Mouse (Mus musculus): ENCODE data around the gene B4galnt2. TPM values are rescaled to one million over a fixed set of nuclear protein-coding genes. Genes with fewer than 3 reads are reported as not detected.
A peak's percentile ranks its signal among the peaks of the same experiment; 100 is the strongest.

B4galnt2 gene
- total RNA-seq, 2 experiments from 2014 or later: not detected

DNA sequence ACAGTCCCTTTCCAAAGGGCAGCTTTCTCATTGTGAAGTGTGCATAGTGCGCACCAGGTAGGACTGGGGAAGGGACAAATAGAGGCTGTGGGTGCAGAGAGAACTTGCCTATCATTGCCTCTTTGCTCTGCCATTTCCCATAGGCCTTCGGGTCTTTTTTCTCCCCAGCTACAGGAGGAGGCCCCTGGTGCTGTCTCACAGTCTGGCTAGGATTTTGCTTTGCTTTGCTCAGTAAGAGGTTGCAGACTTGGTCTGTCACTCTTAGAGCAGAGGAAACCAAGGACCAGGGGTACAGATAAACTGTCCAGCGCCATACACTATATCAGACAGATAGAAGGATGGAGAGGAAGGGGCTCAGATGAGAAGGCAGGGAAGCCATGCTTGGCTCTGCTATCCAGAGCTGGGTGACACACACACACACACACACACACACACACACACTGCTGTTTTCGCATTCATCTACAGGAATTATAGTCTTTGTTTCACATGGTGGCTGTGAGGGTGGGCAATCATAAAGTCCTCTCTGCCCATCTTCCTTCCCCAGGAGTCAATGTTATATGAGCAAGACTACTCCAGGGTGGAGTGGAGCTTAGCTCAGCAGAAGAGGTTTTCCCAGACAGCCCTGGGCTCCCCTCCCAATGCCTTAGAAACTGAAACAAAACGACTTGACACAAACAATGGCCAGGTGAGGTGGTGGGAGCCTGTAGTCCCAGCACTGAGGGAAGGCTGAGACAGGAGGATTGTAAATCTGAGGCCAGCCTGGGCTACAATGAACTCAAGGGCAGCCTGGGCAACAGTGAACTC is 73.8 kb downstream of the B4galnt2 start:
- DNase-seq: no peak

- no peak for DNase-seq
These were observed 75.5 kb downstream of the B4galnt2 start for GRCm38 (mm10) chr11:95838999-95839868.

GRCm38 (mm10) chr11:95838598-95838997 is 76.1 kb downstream of the B4galnt2 start:
- DNase-seq: no peak

DNA sequence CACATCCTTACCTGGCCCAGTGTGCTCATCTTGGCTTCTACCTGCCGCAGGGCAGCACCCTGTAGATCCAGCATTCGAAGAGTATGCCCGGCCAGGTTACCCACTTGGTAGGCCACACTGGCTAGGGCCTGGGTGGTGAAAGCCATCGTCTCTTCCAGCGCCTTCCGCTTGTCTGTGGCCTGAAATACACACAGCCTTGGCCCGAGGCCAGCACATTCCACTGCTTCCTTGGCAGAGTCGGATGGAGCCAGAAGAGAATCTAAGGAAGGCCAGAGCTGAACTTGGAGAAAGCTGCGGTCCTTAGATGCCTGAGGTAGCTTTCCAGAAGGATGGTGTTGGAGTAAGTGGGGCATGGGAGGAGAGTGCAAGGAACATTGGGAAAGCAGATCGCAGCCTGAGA is 77.6 kb downstream of the B4galnt2 start, which contains the start of gene Gngt2:
Gene Gngt2 (plus strand): TSS at position 158 of the 400 bp plus-strand sequence.
- no peak for DNase-seq

GRCm38 (mm10) chr11:95836433-95836832 is 78.3 kb downstream of the B4galnt2 start:
- no peak for DNase-seq

DNA sequence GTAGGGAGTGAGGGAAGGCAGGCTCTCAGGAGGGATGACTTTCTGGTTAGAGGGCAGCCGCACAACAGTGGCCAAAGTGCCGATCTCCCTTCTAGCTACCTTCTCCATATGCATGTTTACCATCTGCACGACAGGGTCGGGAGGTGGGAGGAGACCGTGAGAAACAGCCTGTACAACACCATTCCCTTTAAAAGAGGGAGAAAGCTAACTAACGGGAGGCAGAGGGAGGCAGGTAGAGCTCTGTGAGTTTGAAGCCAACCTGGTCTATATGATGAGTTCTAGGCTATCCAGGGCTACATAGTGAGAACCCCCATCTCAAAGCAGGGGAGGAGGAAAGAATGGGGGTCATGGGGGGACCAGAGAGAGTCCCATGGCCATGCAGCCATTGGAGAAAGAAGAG is 78.9 kb downstream of the B4galnt2 start:
- no peak for DNase-seq

DNA sequence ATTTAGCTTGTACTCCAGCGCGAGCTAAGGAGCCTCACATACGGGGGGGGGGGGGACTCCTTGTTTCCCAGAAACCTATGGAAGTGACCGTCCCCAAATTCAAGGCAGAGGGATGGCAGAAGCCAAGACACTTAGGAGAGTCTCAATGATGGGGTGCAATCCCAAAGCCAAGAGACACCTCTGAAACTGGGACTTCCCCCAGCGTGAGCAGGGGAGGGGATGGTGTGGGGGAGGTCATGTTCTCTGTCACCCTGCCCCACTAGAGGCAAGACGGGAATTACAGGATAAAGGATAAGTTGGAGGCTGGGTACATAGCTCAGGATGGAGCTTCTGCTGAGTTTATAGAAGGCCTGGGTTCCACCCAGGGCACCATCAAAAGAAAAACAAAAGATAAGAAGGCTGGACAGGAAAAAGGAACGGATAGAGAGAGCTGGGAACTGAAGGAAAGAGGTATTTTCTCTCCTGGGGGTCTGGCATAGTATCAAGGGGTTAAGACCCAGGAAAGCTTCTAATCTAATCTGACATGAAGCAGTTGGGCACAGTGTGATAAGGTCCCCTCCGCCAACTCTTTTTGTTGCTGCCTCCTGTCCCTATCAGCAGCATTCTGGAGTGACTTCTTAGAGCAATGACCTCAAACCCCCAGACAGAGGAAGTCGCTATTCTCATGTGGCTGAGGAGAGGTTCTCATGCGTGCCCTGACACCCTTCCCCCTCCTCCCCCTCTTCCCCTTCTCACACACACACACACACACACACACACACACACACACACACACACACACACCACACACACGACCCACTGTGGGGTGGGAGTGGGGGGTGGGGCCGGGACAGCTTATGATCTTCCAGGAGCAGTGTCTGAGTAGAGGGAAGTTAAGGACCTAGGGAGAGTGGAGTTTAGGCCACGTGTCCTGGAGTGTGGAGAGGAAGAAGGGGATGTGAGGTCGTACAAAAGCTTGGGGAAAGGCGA is 79.7 kb downstream of the B4galnt2 start:
- DNase-seq: no peak

- DNase-seq: no peak
These were observed 80.5 kb downstream of the B4galnt2 start for GRCm38 (mm10) chr11:95834143-95834667.

- DNase-seq: no peak
These were observed 81.0 kb downstream of the B4galnt2 start for GRCm38 (mm10) chr11:95833631-95834142.

DNA sequence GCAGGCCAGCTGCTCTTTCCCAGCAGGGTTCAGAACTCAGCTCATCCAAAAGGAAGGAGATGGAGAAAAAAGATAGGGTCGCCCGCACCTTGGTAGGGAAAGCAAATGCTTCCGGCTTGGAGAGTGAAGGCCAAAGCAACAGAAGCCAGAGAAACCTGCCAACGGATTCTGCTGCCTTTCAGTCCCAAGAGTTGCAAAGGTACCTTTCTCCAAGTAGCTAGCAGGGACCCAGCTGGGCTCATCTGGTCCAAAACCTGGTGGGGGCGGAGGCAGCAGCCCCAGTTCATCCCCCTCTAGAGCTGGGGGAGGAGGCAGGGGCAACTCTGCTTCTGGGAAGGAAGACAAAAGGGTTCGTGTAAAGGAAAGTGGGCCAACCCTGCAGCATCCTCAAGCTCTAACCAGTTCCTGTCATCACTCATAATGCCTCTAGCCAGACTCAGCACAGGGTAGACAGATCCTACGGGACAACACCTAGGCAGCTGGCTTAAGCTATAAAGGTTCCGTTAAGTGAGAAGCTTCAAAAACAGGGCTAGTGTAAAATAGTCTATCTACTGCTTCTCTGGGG is 81.6 kb downstream of the B4galnt2 start:
- no peak for DNase-seq

DNA sequence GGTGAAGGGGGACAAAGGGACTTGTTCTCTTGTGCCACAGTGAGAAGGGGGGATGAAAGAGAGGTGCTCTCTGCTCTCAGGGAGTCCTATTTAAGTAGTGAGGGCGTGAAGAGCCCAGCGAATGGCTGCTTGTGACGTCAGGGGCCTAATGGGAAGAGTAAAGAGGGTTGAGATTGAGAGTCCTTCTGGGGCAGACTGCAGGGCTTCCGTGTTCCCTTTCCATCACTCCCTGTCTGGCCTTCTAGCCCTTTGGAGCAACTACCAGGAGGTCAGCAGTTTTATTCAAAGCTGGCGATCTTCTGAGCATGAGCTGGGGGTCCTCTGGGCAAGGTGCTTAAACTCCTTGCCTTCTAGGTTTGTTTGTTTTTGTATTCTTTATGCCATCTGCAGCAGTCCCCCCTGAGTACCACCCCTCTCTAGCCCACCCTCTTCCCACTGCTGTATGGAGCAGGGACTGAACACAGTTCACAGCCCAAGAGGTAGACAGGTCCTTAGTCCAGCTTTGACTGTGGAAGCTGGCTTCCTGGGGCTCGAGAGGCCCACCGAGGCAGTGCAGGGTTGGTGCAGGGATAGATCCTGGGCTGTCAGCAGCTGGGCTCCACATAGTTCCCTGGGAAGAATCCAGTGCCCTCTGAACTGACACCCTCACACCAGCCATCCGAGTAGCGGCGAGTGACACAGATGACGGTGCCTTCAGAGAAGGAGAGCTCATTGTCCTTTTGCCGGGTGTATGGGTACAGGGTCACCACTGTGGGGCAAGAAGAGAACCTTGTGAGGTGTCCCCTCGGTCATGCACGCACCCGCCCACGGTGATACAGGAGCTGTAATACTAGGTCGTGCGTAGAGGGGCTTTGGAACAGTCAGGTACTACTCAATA is 82.3 kb downstream of the B4galnt2 start:
- no peak for DNase-seq

DNA sequence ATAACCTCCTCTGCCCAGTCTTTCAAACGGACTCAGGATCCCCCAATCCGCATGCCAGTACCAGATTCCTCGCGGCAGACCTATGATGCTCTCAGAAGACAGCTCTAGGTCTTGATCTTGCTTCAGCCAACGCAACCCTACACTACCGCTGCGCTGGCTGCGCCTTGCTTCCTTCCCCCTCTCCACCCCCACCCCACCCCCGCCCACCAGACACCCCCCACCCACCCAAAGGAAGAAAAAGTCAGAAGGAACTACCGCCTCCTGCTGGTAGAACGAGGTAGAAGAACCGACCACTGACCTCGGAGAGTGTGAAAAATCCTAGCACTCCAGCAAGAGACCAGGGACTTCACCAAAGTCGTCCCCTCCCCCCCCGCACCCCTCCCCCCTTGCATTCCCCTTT is 83.0 kb downstream of the B4galnt2 start:
- no peak for DNase-seq

DNA sequence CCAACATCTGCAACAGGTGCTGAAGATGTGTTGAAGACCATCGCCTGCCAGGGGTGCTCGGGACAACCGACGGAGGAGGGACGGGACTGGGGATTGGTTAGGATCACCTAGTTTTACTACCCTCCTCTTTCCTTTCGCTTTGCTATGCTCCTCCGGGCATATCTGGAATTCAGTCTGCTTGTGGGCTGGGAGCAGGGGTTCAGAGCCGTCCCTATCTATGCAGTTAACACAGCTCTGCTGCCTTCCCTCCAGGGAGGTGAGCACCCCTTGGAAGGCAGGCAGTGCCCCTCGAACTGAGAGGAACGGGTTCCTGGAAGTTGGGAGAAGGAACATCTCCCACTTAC is 83.4 kb downstream of the B4galnt2 start:
- no peak for DNase-seq

GRCm38 (mm10) chr11:95830411-95831275 is 84.0 kb downstream of the B4galnt2 start:
- DNase-seq: no peak

DNA sequence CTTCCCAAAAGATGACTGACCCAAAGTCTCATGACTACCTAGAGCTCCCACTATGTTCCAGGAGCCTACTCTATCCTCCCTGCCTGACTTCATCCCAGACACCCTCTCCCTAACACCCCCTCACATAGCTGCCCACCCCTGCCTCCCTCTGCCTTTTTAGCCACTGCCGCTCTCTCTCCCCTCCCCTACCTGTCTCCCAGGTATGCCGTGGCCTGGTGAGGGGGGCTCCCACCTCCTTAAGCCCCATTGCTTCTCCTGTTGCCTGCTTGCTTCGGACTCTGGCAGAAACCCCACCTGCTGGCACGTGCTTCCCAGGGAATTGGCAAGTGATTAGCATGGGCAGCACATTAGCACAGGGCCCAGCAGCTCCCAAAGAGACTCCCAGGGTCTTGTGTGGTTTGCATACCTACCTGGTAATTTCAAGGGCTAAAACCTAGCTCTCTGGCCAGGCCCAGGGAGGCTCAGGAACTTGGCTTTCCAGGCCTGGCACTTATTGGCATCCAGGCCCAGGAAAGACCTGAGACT is 85.1 kb downstream of the B4galnt2 start:
- DNase-seq: no peak

DNA sequence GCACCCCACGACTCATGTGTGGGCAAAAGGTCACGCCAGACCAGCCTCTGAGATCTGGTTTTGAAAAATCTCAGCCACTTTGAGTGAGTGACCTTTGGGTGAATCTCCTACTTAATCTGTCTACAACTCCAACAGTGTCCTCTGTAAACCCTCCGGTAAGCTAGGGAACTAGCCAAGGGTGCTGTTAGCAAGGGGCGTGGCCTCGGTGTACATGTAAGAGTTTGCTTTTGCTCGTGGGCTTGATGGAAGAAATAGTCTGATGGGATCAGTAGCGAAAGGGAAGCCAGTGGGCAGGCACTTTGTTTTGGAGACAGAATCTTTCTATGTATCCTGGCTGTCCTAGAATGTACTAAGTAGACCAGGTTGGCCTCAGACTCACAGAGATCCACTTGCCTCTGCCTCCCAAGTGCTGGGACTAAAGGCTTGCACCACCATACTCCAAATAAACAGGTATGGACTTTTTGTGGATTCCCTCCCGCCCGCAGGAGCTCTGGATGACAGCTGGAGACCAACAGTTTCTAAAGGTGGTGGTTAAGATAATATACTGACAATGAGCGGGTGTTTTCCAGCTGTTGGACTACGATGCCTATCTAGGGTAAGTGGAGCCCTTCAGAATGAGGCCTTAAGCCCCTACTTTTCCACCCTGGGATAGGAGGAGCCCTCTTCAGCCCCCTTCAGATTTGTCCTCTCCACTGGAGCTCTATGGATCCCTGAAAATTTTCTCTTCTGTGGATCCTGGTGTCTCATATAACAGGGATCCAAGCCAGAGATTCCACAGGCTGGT is 86.3 kb downstream of the B4galnt2 start:
- no peak for DNase-seq

GRCm38 (mm10) chr11:95827464-95828085 is 87.1 kb downstream of the B4galnt2 start:
- peak in 1 of 2 experiments; percentile 58 for DNase-seq

DNA sequence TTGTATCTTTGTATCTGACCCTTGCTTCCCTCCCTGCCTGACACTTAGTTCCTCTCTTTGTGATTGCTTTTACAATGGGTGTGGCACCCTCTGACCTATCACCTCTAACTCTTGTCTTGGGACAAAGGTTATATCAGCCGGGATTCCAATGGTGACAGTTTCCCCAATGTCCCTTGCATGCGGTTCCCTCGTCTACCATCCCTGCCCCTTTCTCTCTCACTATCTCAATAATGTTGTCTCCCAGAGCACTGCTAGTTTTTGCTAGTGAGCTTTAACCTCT is 87.6 kb downstream of the B4galnt2 start:
- no peak for DNase-seq

All from layer of hippocampus, postnatal 36 days (tissue).